Mouse (Mus musculus): ENCODE results near the gene Trcg1. TPM values are rescaled to one million over a fixed set of nuclear protein-coding genes. Genes with fewer than 3 reads are reported as not detected.

Gene Trcg1
- total and polyA plus RNA-seq, 3 experiments, result not detected

DNA sequence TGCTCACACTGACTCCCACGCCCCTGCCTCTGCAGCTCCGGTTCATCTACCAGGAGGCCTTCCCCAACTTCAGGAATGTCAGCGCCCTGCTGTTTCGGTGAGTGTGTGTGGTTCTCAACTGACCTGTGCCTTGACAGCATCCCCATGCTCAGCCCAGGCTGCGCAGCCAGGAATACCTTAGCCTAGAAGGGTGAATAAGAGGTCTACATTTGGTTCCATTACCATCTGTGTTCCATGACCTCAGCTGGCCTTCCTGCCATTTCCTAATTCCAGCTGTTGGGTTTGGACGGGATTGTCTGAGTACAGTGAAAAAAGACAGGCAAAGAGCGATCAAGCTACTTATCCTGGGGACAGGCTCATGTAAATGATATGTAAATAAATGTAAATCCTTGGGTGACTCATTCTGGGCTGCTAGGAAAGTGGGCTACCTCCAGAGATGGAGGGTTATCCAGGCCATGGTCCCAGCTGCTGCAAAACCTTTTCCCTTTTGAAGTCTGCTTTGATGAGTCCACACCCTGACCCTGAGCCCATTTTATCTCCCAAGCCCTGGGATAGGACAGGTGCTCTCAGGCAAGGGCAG, 7.8 kb downstream of the Trcg1 start:
- TF ChIP-seq POLR2AphosphoS5 (IDR thresholded peaks at IDR 0.05; ENCODE audit: borderline replicate concordance, low read depth, low read length) (no peak), E2F4 (IDR thresholded peaks at IDR 0.05; ENCODE audit: borderline replicate concordance, low read depth, low read length) (no peak), NELFE (IDR thresholded peaks at IDR 0.05; ENCODE audit: low read depth, low read length) (no peak), ZC3H11A (IDR thresholded peaks at IDR 0.05; ENCODE audit: low read depth, low read length) (no peak), ELF1 (IDR thresholded peaks at IDR 0.05; ENCODE audit: low read depth, low read length) (no peak), JUND (IDR thresholded peaks at IDR 0.05; ENCODE audit: low read depth, low read length) (no peak), POLR2A (IDR thresholded peaks at IDR 0.05; ENCODE audit: control insufficient read depth in 1 of 2, insufficient read depth in 1 of 2, low read depth in 1 of 2, low read length in 2 of 2, poor library complexity in 1 of 2) (no peak), CHD1 (IDR thresholded peaks at IDR 0.05; ENCODE audit: low read depth, low read length) (no peak), MYB (IDR thresholded peaks at IDR 0.05; ENCODE audit: low read depth, low read length) (no peak), KAT2A (conservative IDR thresholded peaks at IDR 0.05; ENCODE audit: low read depth, low read length) (no peak), TCF12 (IDR thresholded peaks at IDR 0.05; ENCODE audit: low read depth, low read length) (no peak), USF1 (IDR thresholded peaks at IDR 0.05; ENCODE audit: low read depth, low read length) (no peak), POLR2AphosphoS2 (IDR thresholded peaks at IDR 0.05; ENCODE audit: low read length) (no peak), CTCF (IDR thresholded peaks at IDR 0.05 in 2 of 3, conservative IDR thresholded peaks at IDR 0.05 in 1 of 3; ENCODE audit: control insufficient read depth in 1 of 3, insufficient read depth in 1 of 3, low read depth in 2 of 3, low read length in 3 of 3, poor library complexity in 1 of 3, severe bottlenecking in 1 of 3) (no peak), MAZ (IDR thresholded peaks at IDR 0.05; ENCODE audit: low read depth, low read length) (no peak), ETS1 (IDR thresholded peaks at IDR 0.05; ENCODE audit: low read depth, low read length) (no peak), EP300 (IDR thresholded peaks at IDR 0.05; ENCODE audit: low read depth in 1 of 2, low read length in 2 of 2) (no peak), TAL1 (IDR thresholded peaks at IDR 0.05; ENCODE audit: low read length) (no peak), HCFC1 (IDR thresholded peaks at IDR 0.05; ENCODE audit: low read depth, low read length) (no peak)
- H3K36me3 ChIP-seq (ENCODE audit: control insufficient read depth in 1 of 2, insufficient read depth in 2 of 2, low read length in 2 of 2), result peaks cover 0 to 21% of the 10 kb centered on the region in 2 experiments; a peak in 2 of 4 replicates
- H3K9ac ChIP-seq (ENCODE audit: control insufficient read depth, low read depth, low read length, poor library complexity, severe bottlenecking), result no peak overlapping the region
- no peaks in the 10 kb centered on the region for H3K9me3 ChIP-seq (replicated peaks; ENCODE audit: insufficient read depth, low read length)
- no peaks in the 10 kb centered on the region for H3K27me3 ChIP-seq (ENCODE audit: control insufficient read depth in 1 of 2, insufficient read depth in 2 of 2, low read length in 2 of 2)
- no peak overlapping the region for H3K27ac ChIP-seq (ENCODE audit: control insufficient read depth, low read depth, low read length)
- DNase-seq (ENCODE audit: low read depth, low spot score), result no peak
- H3K79me2 ChIP-seq (ENCODE audit: control insufficient read depth, insufficient read depth, low read length, poor library complexity), result no peaks in the 10 kb centered on the region
- peaks cover 11 to 31% of the 10 kb centered on the region in 2 experiments for H3K4me1 ChIP-seq (ENCODE audit: control insufficient read depth in 1 of 2, insufficient read depth in 2 of 2, low read length in 2 of 2)
- H3K4me3 ChIP-seq (ENCODE audit: control insufficient read depth in 1 of 2, insufficient read depth in 1 of 2, low read depth in 2 of 2, low read length in 2 of 2), result no peak overlapping the region

- Histone ChIP-seq H3K4me1 (ENCODE audit: control insufficient read depth in 1 of 2, insufficient read depth in 2 of 2, low read length in 2 of 2) (peaks cover 9 to 47% of the 10 kb centered on the region in 2 experiments), H3K27ac (ENCODE audit: control insufficient read depth, low read depth, low read length) (no peak overlapping the region), H3K9ac (ENCODE audit: control insufficient read depth, low read depth, low read length, poor library complexity, severe bottlenecking) (no peak overlapping the region), H3K4me3 (ENCODE audit: control insufficient read depth in 1 of 2, insufficient read depth in 1 of 2, low read depth in 2 of 2, low read length in 2 of 2) (no peak overlapping the region), H3K79me2 (ENCODE audit: control insufficient read depth, insufficient read depth, low read length, poor library complexity) (no peaks in the 10 kb centered on the region), H3K36me3 (ENCODE audit: control insufficient read depth in 1 of 2, insufficient read depth in 2 of 2, low read length in 2 of 2) (peaks cover 0 to 28% of the 10 kb centered on the region in 2 experiments; a peak in 2 of 4 replicates), H3K9me3 (replicated peaks; ENCODE audit: insufficient read depth, low read length) (no peaks in the 10 kb centered on the region), H3K27me3 (ENCODE audit: control insufficient read depth in 1 of 2, insufficient read depth in 2 of 2, low read length in 2 of 2) (no peaks in the 10 kb centered on the region)
- no peak for TF ChIP-seq E2F4 (IDR thresholded peaks at IDR 0.05; ENCODE audit: borderline replicate concordance, low read depth, low read length)
- no peak for TF ChIP-seq MYB (IDR thresholded peaks at IDR 0.05; ENCODE audit: low read depth, low read length)
- TF ChIP-seq MAZ (IDR thresholded peaks at IDR 0.05; ENCODE audit: low read depth, low read length), result no peak
- no peak for TF ChIP-seq ZMIZ1 (IDR thresholded peaks at IDR 0.05; ENCODE audit: low read depth, low read length)
- TF ChIP-seq KAT2A (conservative IDR thresholded peaks at IDR 0.05; ENCODE audit: low read depth, low read length), result no peak
- no peak for TF ChIP-seq CHD2 (IDR thresholded peaks at IDR 0.05; ENCODE audit: low read length)
- TF ChIP-seq CHD1 (IDR thresholded peaks at IDR 0.05; ENCODE audit: low read depth, low read length), result no peak
- TF ChIP-seq MEF2A (IDR thresholded peaks at IDR 0.05; ENCODE audit: extremely low read depth, insufficient replicate concordance, low read depth, low read length, poor library complexity, severe bottlenecking), result no peak
- TF ChIP-seq TCF12 (IDR thresholded peaks at IDR 0.05; ENCODE audit: low read depth, low read length), result no peak
- no peak for TF ChIP-seq NRF1 (IDR thresholded peaks at IDR 0.05; ENCODE audit: insufficient read depth, low read depth, low read length, poor library complexity, severe bottlenecking)
- no peak for TF ChIP-seq MAFK (IDR thresholded peaks at IDR 0.05; ENCODE audit: borderline replicate concordance, low read depth, low read length)
- TF ChIP-seq MXI1 (IDR thresholded peaks at IDR 0.05; ENCODE audit: low read depth, low read length), result no peak
- no peak for TF ChIP-seq USF1 (IDR thresholded peaks at IDR 0.05; ENCODE audit: low read depth, low read length)
- no peak for TF ChIP-seq TBP (IDR thresholded peaks at IDR 0.05; ENCODE audit: low read depth, low read length)
- no peak for TF ChIP-seq ELF1 (IDR thresholded peaks at IDR 0.05; ENCODE audit: low read depth, low read length)
- no peak for TF ChIP-seq MYC (IDR thresholded peaks at IDR 0.05; ENCODE audit: low read depth, low read length)
- no peak for DNase-seq (ENCODE audit: low read depth, low spot score)
Observed at GRCm38 (mm10) chr9:57246482-57246881, 10.1 kb downstream of the Trcg1 start.

All from MEL (cell line).